Mouse (Mus musculus) midbrain, embryonic 12.5 days (tissue): ENCODE results near the gene Akap1. TPM values are rescaled to one million over a fixed set of nuclear protein-coding genes. Genes with fewer than 3 reads are reported as not detected.
"Not testable (repeated sequence)": the region's sequence is repeated elsewhere in the genome, so short reads cannot be mapped to it uniquely, and the experiment has no call there.

Experiments
- ATAC-seq: fragments of 200-750 bp; cut with Nextera tagmentation; 2 replicates; pipeline ENCODE4 v1.8.0; 2017; ENCODE audit warnings: low read depth, moderate TSS enrichment, moderate library complexity; ENCODE audit not compliant: low FRiP score
- H3K27ac ChIP-seq: fragments of 300-500 bp; sonication (generic); replicated peaks from 2 replicates; pipeline ENCODE4 v1.5.1; 2016; ENCODE audit warnings: mild to moderate bottlenecking
- H3K27me3 ChIP-seq: fragments of 300-500 bp; sonication (generic); 2 replicates; pipeline ENCODE4 v1.6.1; 2016; ENCODE audit warnings: mild to moderate bottlenecking
- H3K36me3 ChIP-seq: fragments of 300-500 bp; sonication (generic); 2 replicates; pipeline ENCODE4 v1.6.1; 2016
- H3K4me1 ChIP-seq: fragments of 300-500 bp; sonication (generic); 2 replicates; pipeline ENCODE4 v1.6.1; 2016
- H3K4me2 ChIP-seq: fragments of 300-500 bp; sonication (generic); replicated peaks from 2 replicates; pipeline ENCODE4 v1.6.1; 2016; ENCODE audit warnings: mild to moderate bottlenecking, moderate library complexity
- H3K4me3 ChIP-seq: fragments of 300-500 bp; sonication (generic); 2 replicates; pipeline ENCODE4 v1.5.1; 2016; ENCODE audit warnings: mild to moderate bottlenecking
- H3K9ac ChIP-seq: fragments of 300-500 bp; sonication (generic); replicated peaks from 2 replicates; pipeline ENCODE4 v1.6.1; 2016; ENCODE audit warnings: mild to moderate bottlenecking, moderate library complexity
- H3K9me3 ChIP-seq: fragments of 300-500 bp; sonication (generic); 2 replicates; pipeline ENCODE4 v1.6.1; 2016; ENCODE audit warnings: mild to moderate bottlenecking
- WGBS: fragments of 180-500 bp; shearing (Covaris S2); methylation state at CpG from one replicate; pipeline ENCODE4 v1.1.7; 2016; 5-methylcytosine and 5-hydroxymethylcytosine counted together
- polyA plus RNA-seq: library from polyadenylated mRNA; unstranded; fragments of >200 nt; fragmentation: Nextera tagmentation; extraction: Ambion mirVana; gene quantifications from 2 replicates; pipeline ENCODE4 v1.2.1, GENCODE M21; 2016

Akap1 gene
- polyA plus RNA-seq = 20.3 and 23.7 TPM in 2 replicates

DNA sequence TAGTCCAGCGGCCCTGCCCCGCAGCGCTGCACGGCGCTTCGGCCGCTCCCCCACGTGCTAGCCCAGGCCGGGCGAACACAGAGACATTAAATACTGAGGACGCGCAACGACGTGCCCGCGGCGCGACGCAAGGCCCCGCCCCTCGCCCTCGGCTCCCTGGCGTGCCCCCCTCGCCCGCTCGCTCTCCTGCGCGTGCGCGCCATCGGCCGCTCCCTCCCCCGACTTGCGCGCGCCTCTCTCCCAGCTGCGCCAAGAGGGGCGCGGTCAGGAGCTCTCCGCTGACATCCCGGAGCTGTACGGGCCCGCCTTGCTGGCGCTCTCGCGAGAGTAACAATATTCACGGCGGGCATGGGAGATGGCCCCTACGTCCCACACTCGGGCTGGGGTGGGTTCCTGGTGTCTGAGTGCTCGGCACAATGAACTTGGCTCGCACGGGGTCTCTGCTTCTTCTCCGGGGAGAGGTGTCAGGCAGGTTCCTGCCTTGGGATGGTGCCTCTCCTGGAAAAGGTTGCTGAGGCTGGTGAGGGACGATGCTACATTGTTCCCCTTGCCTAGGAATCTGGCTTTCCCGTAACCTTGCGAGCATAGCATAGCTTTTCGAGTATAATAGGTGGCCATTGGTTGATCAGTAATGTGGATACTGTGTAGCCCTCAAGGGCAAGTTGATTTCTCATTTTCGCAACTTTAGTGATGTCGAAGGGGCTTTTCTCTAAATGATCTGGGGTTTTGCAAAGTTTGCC, at the start of gene Akap1:
Gene Akap1 (minus strand): TSS at position 129 of the 740 bp plus-strand sequence.
- Histone ChIP-seq H3K4me3 (peak within 1 kb of the TSS; percentile 80), H3K9ac (peak within 1 kb of the TSS; percentile 70), H3K27me3 (peaks cover 22% of the 10 kb centered on the region), H3K36me3 (no peaks in the 10 kb centered on the region), H3K4me2 (peak within 1 kb of the TSS; percentile 97), H3K4me1 (peaks cover 23% of the 10 kb centered on the region), H3K27ac (peak within 1 kb of the TSS; percentile 88), H3K9me3 (no peaks in the 10 kb centered on the region)
- WGBS = 3% methylated on average over 57 of the region's 60 CpGs
- ATAC-seq = peak; percentile 98

DNA sequence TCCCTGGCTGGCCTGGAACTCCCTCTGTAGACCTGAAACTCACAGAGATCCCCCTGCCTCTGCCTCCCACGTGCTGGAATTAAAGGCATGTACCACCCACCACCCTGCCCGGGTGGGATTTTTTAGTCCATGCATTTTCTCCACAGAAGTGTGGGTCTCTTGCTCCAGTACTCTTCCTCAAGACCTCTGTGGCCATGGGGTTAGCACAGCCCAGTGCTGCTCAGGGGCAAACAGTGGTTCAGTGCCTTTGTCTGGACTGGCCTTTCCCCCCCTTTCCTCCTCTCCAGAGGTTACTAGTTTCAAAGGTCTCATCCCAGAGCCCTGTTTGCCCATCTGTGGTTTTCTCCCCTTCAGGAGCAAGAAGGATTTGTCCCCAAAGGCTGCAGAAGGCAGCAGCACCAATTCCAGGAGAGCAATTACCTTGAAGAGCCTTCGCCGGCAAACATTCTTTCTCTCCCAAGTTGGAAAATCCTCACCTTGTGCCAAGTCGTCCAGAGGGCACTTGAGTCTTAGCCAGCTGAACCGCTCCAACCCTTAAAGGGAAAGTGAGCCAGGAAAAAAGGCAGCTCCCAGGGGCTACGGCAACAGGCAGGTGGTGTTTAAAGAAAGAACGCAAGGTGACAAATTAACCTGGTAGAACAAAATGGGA, 45.1 kb upstream of the Akap1 start:
- Histone ChIP-seq H3K27ac (no peak overlapping the region), H3K9me3 (no peaks in the 10 kb centered on the region), H3K27me3 (no peaks in the 10 kb centered on the region), H3K4me3 (no peak overlapping the region), H3K36me3 (no peaks in the 10 kb centered on the region), H3K4me1 (no peaks in the 10 kb centered on the region), H3K9ac (no peak overlapping the region), H3K4me2 (no peak overlapping the region)
- 89% methylated on average over 8 of the region's 8 CpGs for WGBS
- ATAC-seq = no peak

DNA sequence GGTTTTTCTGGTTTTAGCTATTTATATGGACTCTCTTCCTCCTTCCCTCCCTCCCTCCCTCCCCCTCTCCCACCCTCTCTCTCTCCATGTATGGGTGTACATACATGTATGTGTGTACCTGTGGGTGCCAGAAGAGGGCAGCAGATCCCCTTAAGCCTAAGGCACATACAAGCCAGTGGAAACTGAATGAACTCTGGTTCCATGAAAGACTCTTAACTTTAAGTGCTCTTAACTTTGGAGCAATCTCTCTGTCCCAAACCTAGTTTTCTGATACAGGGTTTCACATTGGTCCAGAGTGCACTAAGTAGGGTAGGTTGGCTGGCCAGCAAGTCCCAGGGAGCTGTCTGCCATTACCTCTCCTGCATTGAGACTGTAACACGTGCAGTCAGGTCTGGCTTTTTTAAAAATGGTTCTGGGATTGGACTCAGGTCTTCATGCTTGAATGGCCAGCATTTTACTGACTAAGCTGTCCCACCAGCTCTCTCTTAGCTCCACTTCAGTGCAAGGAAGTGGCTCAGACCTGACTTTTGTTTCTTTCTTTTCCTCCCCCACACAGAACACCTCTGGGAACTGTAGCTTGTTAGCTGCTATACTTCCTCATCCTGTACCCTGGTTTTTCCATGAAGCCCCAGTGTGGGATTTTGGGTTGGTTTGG, 44.3 kb upstream of the Akap1 start:
- Histone ChIP-seq H3K4me1 (no peaks in the 10 kb centered on the region), H3K4me2 (no peak overlapping the region), H3K9me3 (no peaks in the 10 kb centered on the region), H3K9ac (no peak overlapping the region), H3K27ac (no peak overlapping the region), H3K4me3 (no peak overlapping the region), H3K36me3 (no peaks in the 10 kb centered on the region), H3K27me3 (no peaks in the 10 kb centered on the region)
- 88% methylated on average over 1 of the region's 1 CpGs for WGBS
- no peak for ATAC-seq

DNA sequence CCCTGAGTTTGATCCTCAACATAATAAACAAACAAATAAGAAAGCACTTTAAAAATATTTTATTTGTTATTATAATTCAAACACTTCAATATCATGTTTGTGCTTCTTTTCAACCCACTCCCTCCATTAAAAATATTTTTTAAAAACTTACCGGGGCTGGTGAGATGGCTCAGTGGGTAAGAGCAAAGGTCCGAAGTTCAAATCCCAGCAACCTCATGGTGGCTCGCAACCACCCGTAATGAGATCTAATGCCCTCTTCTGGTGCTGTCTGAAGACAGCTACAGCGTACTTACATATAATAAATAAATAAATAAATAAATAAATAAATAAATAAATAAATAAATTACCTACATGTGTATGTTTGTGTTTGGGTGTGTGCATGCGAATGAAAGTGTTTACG, 43.5 kb upstream of the Akap1 start:
- Histone ChIP-seq H3K4me3 (no peak overlapping the region), H3K27ac (no peak overlapping the region), H3K36me3 (no peaks in the 10 kb centered on the region), H3K4me1 (no peaks in the 10 kb centered on the region), H3K9me3 (no peaks in the 10 kb centered on the region), H3K9ac (no peak overlapping the region), H3K27me3 (no peaks in the 10 kb centered on the region), H3K4me2 (no peak overlapping the region)
- ATAC-seq = no peak
- WGBS = 96% methylated on average over 7 of the region's 7 CpGs

DNA sequence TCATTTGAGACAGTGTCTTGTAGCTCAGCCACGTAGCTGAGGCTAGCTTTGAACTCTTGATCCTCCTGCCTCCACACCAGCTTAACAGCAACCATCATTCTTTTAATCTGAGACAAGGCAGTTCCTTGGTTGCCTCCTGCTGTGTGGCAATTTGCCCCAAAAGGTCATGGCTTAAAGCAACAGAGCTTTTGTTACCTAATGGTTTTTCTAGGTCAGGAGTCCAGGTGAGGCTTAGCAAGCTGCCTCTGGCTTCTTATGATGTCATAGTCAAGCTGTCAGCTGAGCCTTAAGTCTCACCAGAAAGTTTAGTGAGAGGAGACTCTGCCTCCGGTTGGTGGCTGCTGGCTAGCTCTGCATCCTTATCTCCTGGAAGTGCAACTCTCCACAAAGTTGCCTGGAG, 41.2 kb upstream of the Akap1 start:
- H3K27ac ChIP-seq = no peak overlapping the region
- no peaks in the 10 kb centered on the region for H3K4me1 ChIP-seq
- 19% methylated on average over 2 of the region's 2 CpGs for WGBS
- no peaks in the 10 kb centered on the region for H3K27me3 ChIP-seq
- no peak overlapping the region for H3K4me2 ChIP-seq
- H3K4me3 ChIP-seq = no peak overlapping the region
- H3K9ac ChIP-seq = no peak overlapping the region
- H3K36me3 ChIP-seq = no peaks in the 10 kb centered on the region
- no peak for ATAC-seq
- H3K9me3 ChIP-seq = no peaks in the 10 kb centered on the region

DNA sequence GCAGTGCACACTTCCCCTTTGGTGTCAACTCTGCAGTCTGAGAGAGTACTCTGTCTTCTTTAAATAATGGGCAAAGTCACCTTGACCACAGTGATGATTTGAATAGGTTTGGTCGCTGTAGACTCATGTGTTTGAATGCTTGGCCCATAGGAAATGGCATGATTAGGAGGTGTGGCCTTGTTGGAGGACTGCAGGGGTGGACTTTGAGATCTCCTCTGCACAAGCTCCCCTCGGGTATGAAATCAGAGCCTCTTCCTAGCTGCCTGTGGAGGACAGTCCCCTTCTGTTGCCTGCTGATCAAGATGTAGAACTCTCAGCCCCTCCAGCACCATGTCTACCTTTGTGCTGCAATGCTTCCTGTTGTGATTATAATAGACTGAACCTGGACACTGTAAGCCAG, 39.7 kb upstream of the Akap1 start:
- Histone ChIP-seq H3K4me3 (no peak overlapping the region), H3K27ac (no peak overlapping the region), H3K27me3 (no peaks in the 10 kb centered on the region), H3K4me1 (no peaks in the 10 kb centered on the region), H3K36me3 (no peaks in the 10 kb centered on the region), H3K4me2 (no peak overlapping the region), H3K9me3 (no peaks in the 10 kb centered on the region), H3K9ac (no peak overlapping the region)
- 83% methylated on average over 2 of the region's 2 CpGs for WGBS
- ATAC-seq = no peak

DNA sequence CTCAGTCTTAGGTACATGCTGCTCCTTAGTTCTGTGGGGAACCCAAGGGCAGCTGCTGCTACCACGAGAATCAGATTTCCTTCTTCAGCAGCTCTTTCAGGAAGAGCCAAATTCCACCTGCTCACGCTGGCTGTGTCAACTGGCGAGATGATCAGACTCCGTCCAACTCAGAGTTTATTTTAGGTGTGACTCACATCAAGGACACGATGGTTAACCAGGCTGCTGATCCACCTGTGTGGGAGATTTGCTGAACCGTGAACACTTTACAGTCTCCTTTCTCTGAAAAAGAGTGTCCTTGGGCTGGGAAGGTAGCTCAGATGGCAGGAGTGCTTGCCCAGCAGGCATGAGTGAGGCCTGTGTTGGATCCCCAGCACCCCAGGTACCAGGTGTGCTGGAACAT, 38.4 kb upstream of the Akap1 start:
- H3K36me3 ChIP-seq = no peaks in the 10 kb centered on the region
- H3K9ac ChIP-seq = no peak overlapping the region
- ATAC-seq = no peak
- H3K9me3 ChIP-seq = no peaks in the 10 kb centered on the region
- H3K4me3 ChIP-seq = no peak overlapping the region
- no peak overlapping the region for H3K27ac ChIP-seq
- no peaks in the 10 kb centered on the region for H3K4me1 ChIP-seq
- H3K27me3 ChIP-seq = 0 out of 2 replicates have a peak, but pooled peaks cover 3% of the 10 kb centered on the region
- 89% methylated on average over 6 of the region's 6 CpGs for WGBS
- no peak overlapping the region for H3K4me2 ChIP-seq

DNA sequence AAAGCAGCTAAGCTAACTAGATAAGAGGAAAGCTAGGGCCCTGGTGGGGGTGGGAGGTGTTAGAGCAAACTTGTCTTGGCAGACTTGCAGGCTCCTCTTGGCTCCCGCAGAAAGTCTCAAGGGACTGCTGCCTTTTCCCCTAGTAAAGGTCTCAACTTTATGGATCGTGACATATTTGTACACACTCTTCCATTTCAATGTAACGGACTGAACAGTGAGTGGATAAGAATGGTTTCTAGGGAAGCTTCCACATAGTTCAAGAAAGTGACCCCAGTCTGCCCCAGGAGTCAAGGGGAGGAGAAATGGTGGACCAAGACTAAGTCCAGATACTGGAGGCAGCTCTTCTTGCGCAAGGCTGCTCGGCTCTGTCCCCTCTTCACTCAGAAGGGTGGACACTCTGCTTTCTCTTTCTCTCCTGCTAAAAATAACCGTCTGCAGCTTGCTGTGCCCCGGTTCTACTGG, 37.0 kb upstream of the Akap1 start:
- Histone ChIP-seq H3K27me3 (peaks cover 8% of the 10 kb centered on the region), H3K4me2 (no peak overlapping the region), H3K27ac (no peak overlapping the region), H3K36me3 (no peaks in the 10 kb centered on the region), H3K9me3 (no peaks in the 10 kb centered on the region), H3K9ac (no peak overlapping the region), H3K4me3 (no peak overlapping the region), H3K4me1 (no peaks in the 10 kb centered on the region)
- 91% methylated on average over 7 of the region's 7 CpGs for WGBS
- ATAC-seq = no peak

DNA sequence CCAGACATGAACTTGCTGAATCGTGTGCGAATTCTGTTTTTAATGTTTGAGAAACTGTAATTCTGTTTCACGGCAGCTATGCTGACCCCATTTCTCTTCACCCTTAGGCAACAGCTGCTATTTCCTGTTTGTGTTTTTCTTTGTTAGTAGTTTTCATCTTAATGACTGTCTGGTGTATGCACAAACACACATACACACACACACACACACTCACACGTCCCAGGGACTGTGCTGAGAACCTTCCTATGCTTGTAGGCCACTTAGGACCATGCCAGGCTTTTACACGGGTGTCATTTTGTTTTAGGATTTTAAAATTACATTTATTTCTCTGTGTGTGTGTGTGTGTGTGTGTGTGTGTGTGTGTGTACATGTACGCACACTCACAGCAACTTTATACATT, 35.2 kb upstream of the Akap1 start:
- Histone ChIP-seq H3K4me3 (no peak overlapping the region), H3K27me3 (peaks cover 8% of the 10 kb centered on the region), H3K27ac (no peak overlapping the region), H3K36me3 (no peaks in the 10 kb centered on the region), H3K9me3 (no peaks in the 10 kb centered on the region), H3K4me2 (no peak overlapping the region), H3K9ac (no peak overlapping the region), H3K4me1 (no peaks in the 10 kb centered on the region)
- ATAC-seq = no peak
- WGBS = 92% methylated on average over 6 of the region's 6 CpGs

DNA sequence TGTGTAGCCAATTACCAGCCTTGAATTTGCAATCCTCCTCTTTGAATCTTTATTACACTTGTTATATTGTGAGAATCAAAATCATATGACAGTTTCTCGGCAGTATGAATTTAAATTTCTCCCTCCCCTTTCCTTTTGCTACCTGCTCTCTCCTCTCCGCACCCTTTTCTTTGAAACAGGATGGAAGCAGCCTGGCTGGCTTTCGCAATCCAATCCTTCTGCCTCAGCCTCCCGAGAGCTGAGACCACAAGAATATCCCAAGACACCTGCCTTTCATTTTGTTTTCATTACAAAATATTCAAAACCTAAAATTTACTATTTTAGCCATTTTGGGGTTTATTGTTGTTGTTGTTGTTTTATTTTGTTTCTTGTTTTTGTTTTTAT, 34.0 kb upstream of the Akap1 start:
- no peaks in the 10 kb centered on the region for H3K4me1 ChIP-seq
- no peak overlapping the region for H3K4me2 ChIP-seq
- H3K27ac ChIP-seq = no peak overlapping the region
- H3K4me3 ChIP-seq = no peak overlapping the region
- H3K36me3 ChIP-seq = no peaks in the 10 kb centered on the region
- no peak overlapping the region for H3K9ac ChIP-seq
- H3K9me3 ChIP-seq = no peaks in the 10 kb centered on the region
- no peak for ATAC-seq
- peaks cover 8% of the 10 kb centered on the region for H3K27me3 ChIP-seq
- 81% methylated on average over 4 of the region's 4 CpGs for WGBS

DNA sequence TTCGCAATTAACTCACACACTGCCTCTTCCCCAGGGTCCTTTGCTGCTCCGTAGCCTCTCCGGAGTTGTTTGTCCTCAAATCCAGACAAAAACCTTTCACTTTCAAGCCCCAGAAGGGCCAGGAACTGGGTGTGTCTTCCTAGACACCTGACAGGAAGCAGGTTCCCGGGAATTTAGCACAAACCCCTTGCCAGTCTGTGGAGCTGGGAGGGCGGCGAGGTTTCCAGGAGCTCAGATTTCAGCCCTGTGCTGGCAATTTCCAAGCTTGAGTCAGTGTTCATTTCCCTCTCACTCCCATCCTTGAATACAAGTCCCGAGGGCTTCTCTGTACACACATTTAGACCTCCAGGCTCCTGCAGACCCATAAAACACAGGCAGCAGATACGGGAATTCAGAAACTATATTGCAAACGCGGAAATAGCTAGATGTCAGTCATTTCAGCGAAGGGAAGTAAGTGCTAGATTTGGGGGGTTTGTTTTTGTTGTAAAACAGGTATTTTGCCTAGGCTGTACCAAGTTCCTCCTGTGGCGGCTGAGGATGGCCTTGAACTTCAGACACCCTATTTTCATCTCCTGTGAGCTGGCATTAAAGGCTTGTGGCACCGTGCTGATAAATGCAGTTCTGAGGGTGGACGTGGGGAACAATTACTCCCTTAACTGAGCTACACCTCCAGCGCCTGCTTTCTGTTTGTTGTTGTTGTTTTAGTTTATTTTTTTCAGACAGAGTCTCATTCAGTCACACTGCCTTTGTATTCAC, 33.4 kb upstream of the Akap1 start:
- Histone ChIP-seq H3K9ac (no peak overlapping the region), H3K9me3 (no peaks in the 10 kb centered on the region), H3K27me3 (peaks cover 8% of the 10 kb centered on the region), H3K4me2 (no peak overlapping the region), H3K4me3 (no peak overlapping the region), H3K27ac (no peak overlapping the region), H3K36me3 (no peaks in the 10 kb centered on the region), H3K4me1 (no peaks in the 10 kb centered on the region)
- WGBS = 53% methylated on average over 15 of the region's 15 CpGs
- no peak for ATAC-seq

DNA sequence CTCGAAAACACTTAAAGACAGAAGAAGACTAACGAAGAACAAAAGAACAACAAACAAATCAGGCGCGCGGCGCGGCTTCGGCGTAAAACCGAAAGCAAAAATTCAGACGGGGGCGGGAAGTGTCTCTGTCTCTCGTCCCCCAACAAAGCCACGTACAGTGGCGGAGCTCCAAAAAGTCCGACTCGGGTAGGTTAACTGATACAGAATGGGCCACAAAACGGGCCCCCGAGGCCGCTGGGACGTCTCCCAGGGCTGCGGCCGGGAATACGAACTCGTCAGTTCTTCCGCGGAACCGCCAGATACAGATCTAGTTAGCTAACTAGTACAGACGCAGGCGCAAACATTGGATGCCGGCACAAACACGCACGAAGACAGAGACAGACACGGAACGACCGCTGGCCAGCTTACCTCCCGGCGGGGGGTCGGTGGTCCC, 31.4 kb upstream of the Akap1 start:
- 29% methylated on average over 24 of the region's 39 CpGs for WGBS
- not testable (repeated sequence) for H3K4me1 ChIP-seq, H3K36me3 ChIP-seq, H3K9me3 ChIP-seq, H3K27me3 ChIP-seq, H3K27ac ChIP-seq, ATAC-seq, H3K9ac ChIP-seq
- Histone ChIP-seq H3K4me3 (peak overlapping the region; percentile 30), H3K4me2 (peak overlapping the region; percentile 38)
